Mouse (Mus musculus): ENCODE measurements around the gene Olfr288.

Gene Olfr288

DNA sequence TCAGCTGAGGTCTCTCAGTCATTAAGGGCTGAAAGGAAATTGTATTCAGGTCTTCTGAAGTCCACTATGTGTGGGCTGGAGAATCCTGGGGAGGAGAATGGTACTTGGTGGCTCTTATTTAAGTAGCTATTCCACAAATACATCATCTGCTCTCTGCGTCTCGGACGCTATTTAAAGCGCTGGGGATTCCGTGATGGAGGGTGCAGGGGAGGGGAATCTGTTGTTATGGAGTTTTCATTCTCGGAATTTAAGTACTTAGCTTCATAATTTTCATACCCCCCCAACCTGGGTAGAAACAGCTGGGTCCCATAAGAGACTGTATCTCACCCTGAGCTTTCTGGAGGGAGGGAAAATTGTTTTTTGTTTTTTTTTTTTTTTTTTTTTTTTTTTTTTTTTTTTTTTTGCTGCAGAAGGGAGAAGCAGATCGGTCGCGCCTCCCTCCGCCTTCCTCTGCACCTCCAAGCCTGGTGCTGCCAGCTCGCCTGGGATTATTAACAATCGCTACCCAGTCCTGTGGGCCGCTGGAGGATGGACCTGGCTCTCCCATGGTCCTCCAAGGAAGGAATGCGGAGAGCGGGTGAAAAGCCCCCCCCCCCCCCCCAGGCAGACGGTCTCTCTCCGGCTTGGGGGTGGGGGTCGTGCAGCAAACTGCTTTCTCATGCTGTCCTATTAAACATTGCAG is 28.2 kb downstream of the Olfr288 start, which contains the start of gene Ccdc184:
Gene Ccdc184 (plus strand): TSS at position 196 of the 682 bp plus-strand sequence.
- in situ Hi-C loops (cut with MboI, MseI) = no loop called here

- in situ Hi-C loops (cut with MboI, MseI) = no loop called here
These were observed 29.8 kb downstream of the Olfr288 start, which contains the start of gene Asb8 for GRCm38 (mm10) chr15:98165525-98165924. Gene Asb8 (minus strand): TSS chr15:98165625.

DNA sequence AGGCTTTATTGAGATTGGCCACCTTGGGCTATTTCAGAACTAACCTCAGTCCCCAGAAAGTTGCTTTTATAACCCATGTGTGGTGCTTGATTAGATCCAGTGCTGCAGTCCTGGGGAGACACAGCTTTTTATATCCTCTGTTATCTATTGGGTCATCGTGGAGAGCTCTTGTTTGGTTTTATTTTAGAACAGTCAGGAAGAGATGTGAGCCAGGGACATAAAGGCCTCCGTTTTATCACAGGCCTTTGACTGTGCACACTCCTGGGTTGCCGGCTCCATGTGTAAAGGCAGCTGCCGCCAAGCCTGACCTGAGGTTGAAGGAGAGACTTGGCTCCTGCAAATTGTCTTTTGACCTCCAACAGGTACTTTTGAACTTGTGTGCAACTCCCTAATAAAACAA is 32.8 kb downstream of the Olfr288 start:
- in situ Hi-C loops (cut with MboI, MseI) = no loop called here

DNA sequence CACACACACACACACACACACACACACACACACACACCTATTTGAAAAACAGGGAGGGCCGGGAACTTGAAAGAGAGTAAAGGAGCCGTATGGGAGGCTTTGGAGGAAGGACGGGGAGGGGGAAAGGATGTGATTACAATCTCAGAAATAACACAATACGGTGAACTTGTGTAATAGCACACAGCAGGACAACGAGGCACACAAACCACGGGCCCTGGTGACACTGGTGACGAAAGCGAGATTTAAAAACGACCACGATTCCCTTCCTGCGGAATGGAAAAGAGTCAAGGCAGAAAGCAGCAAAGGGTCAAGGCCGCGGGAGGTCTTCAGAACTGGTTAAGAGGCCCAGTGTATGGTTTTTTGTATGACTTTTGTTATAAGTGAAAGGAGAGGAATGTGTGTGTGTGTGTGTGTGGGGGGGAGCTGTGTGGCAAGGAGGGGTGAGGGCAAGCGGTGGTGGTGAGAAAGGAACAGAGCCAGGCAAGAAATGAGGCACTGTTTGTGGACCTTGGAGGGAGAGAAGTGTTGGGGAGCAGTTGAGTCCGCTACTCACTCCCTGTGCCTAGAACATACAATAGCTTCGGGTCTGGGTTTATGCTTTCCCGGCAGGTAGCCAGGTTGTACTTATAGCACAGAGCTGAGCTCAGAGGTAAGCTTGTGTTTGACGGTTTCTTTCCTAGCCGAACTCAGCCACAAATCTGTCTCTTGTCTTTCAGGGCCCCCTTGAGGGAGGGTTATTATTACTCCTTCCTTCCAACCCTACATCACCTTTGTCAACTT is 34.1 kb downstream of the Olfr288 start:
- in situ Hi-C loops (cut with MboI, MseI) = no loop called here

DNA sequence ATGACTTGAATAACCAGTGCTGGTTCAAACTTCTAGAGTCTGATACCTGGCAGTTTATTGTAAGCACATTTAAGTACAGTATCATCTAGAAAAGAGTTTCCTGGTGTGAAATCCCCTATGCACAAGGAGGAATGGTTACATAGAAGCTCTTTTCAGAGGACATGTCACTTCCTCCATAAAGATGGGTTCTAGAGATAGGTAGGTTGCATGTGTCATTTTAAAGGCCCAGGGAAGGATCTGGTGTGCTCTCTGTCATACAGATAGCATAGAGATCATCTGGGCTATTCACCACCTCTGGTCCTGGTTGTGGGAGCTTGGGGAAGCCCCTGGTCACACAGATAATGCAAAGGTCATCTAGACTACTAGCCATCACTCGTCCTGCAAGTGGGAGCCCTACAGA is 38.1 kb downstream of the Olfr288 start:
- in situ Hi-C loops (cut with MboI, MseI) = no loop called here

DNA sequence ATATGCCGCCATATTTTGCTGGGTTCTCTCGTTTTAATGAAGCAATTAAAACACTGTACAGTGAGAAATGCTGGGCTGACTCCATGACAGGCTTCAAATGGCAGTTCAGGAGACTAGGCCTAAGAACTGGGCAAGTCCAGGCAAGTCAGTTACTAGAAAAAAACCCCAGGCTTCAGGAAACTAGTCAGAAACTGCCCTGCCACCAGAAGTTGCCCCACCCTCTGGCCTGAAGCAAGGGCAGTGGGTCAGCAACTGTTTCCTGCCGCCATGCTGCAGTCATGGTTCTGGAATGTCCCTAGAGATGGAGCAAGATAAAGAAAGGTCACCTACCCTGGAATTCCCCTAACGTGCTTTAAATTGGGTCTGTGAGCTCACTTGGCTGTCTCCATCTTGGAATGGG is 39.4 kb downstream of the Olfr288 start:
- in situ Hi-C loops (cut with MboI, MseI) = no loop called here

DNA sequence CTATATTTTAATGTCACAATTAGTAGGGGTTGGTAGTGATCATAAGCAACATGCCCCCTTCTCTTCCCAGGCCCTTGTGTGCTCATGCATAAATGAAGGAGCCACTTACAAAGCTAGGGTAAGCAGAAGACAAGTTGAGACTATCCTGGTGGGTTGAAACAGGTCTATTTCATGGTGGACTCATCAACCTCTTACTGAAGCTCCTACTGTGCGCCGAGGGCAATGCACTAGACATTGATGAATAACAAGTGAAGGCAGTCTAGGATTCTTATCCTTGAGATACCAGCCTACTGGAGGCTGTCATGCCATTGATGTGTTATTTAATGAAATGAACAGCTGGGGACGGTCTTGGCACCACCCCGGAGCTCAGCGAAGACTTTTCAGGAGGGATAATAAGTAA is 40.1 kb downstream of the Olfr288 start:
- in situ Hi-C loops (cut with MboI, MseI) = no loop called here

- in situ Hi-C loops (cut with MboI, MseI) = loop anchor here (5.0 kb wide), 1 partner anchor 62 kb away; the partner anchor contains the start of genes Pfkm and Senp1
These were observed 40.7 kb downstream of the Olfr288 start for GRCm38 (mm10) chr15:98154631-98155030.

DNA sequence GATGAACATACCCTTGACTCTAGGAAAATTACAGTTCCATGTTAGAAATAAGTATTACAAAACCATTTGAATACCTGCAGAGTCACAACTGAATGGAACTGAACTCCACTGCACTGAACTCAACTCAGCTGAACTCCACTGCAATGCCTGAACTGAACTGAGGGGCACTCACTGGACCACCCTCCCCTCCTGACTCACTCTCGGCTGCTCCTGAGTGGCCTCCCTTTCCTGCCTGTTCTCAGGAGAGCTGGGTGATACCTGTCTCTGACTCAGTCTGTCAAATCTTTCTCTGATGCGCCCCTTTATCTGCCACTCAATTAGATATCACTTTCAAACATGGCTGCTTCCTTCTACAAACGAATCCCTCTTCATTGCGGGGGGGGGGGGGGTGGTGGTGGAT is 41.2 kb downstream of the Olfr288 start:
- in situ Hi-C loops (cut with MboI, MseI) = loop anchor here (5.0 kb wide), 1 partner anchor 62 kb away; the partner anchor contains the start of genes Pfkm and Senp1

GRCm38 (mm10) chr15:98153625-98154024 is 41.7 kb downstream of the Olfr288 start:
- in situ Hi-C loops (cut with MboI, MseI) = loop anchor here (5.0 kb wide), 1 partner anchor 61 kb away; the partner anchor contains the start of genes Pfkm and Senp1

DNA sequence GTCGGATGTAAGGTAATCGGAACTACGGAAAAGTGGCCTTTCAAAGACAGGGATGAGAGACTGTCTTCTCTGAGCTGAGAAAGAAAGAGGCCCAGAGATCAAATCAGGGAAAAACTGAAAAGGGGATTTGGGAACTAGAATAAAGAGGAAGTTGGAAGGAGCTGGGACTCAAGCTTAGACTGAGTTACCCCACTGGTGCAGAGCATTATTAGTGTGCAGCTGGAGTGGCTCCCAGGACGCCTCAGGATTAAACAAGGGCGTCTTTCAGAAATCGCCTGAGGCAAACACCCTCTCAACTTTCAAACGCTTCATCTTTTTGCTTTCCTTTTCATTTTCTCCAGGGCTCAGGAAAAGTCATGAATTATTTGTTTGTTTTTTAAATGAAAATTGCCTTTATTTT is 42.4 kb downstream of the Olfr288 start:
- in situ Hi-C loops (cut with MboI, MseI) = loop anchor here (5.0 kb wide), 1 partner anchor 61 kb away; the partner anchor contains the start of genes Pfkm and Senp1

DNA sequence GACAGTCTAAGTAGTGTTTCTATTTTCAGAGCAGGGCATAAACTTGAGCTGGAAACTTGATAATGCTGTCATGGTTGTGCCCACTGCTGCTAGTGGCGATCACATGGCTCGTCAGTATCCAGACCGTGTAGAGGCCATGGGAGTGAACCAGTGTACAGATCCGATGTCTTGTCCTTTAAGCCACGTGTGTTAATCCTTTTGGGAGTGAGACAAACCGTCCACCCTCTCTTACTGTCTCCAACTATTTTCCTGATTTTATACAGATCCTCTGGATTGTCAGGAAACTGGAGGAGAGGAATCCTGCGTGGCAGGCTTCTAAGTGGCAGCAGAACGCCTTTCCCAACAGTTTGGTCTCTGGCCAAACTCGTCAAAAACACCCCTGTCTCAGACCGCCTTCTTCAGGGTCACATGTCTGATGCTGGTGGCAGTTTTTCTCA is 46.2 kb downstream of the Olfr288 start:
- in situ Hi-C loops (cut with MboI, MseI) = no loop called here

DNA sequence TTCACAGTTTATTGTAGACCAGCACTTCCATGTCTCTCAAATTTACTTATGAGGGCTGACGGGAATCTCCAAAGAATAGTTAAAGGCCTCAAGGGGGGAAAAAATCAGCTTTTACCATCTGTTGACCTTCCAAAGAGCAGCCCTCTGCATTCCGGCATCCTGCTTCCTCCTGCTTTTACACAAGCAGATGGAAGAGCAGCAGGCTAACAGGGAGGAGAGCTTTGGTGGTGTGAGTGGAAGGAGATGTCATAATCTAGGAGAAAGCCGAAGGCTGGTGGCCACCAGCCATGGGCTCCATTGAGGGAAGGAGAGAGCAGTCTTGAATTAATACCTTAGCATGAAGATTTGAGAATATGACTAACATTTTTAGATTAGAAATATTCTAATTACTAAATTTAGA is 47.0 kb downstream of the Olfr288 start:
- in situ Hi-C loops (cut with MboI, MseI) = no loop called here

- in situ Hi-C loops (cut with MboI, MseI) = no loop called here
These were observed 49.7 kb downstream of the Olfr288 start for GRCm38 (mm10) chr15:98145559-98146181.

- in situ Hi-C loops (cut with MboI, MseI) = no loop called here
These were observed 50.4 kb downstream of the Olfr288 start for GRCm38 (mm10) chr15:98144861-98145507.

- in situ Hi-C loops (cut with MboI, MseI) = no loop called here
These were observed 52.8 kb downstream of the Olfr288 start for GRCm38 (mm10) chr15:98142515-98142914.

DNA sequence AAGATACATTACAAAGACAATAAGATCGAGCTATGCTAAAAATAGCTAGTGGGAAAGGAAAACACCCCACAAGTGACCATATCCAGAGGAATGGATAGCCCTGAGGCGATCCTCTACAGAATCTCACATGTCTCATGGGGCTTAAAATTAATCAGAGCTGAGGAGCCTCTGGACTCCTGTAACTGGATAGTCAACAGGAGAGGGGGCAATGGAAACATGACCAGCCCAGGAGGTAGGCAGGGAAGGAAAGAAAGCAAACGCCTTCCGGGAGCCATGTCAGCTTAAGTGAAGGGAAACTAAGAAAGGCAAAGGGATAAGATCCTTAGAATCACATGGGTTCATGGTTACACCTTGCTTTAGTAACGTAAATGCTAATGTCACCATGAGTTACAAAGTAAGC is 54.5 kb downstream of the Olfr288 start:
- in situ Hi-C loops (cut with MboI, MseI) = no loop called here

GRCm38 (mm10) chr15:98139763-98140162 is 55.6 kb downstream of the Olfr288 start:
- in situ Hi-C loops (cut with MboI, MseI) = no loop called here

GRCm38 (mm10) chr15:98136871-98137270 is 58.5 kb downstream of the Olfr288 start:
- in situ Hi-C loops (cut with MboI, MseI) = no loop called here

Measured in regulatory T cell (primary cell).